Mouse (Mus musculus): ENCODE data around the gene Babam2.

The Babam2 gene

GRCm38 (mm10) chr5:31997189-31997954 is 299.9 kb downstream of the Babam2 start:
- no peak for DNase-seq (ENCODE audit: low spot score in 2 of 2)

GRCm38 (mm10) chr5:31998806-31999205 is 301.3 kb downstream of the Babam2 start:
- DNase-seq (ENCODE audit: low spot score in 2 of 2), result no peak

- no peak for DNase-seq (ENCODE audit: low spot score in 2 of 2)
These were observed 302.6 kb downstream of the Babam2 start for GRCm38 (mm10) chr5:32000076-32000475.

- DNase-seq (ENCODE audit: low spot score in 2 of 2), result no peak
These were observed 303.8 kb downstream of the Babam2 start for GRCm38 (mm10) chr5:32001266-32001665.

GRCm38 (mm10) chr5:32001771-32002170 is 304.3 kb downstream of the Babam2 start:
- DNase-seq (ENCODE audit: low spot score in 2 of 2), result no peak

GRCm38 (mm10) chr5:32008401-32008800 is 310.9 kb downstream of the Babam2 start:
- DNase-seq (ENCODE audit: low spot score in 2 of 2), result peak in 1 of 2 experiments; percentile 29

GRCm38 (mm10) chr5:32010056-32010455 is 312.6 kb downstream of the Babam2 start:
- no peak for DNase-seq (ENCODE audit: low spot score in 2 of 2)

- DNase-seq (ENCODE audit: low spot score in 2 of 2), result no peak
These were observed 315.6 kb downstream of the Babam2 start for GRCm38 (mm10) chr5:32013053-32013452.

GRCm38 (mm10) chr5:32014786-32015185 is 317.3 kb downstream of the Babam2 start:
- no peak for DNase-seq (ENCODE audit: low spot score in 2 of 2)

GRCm38 (mm10) chr5:32015949-32016478 is 318.5 kb downstream of the Babam2 start:
- no peak for DNase-seq (ENCODE audit: low spot score in 2 of 2)

GRCm38 (mm10) chr5:32017686-32018085 is 320.2 kb downstream of the Babam2 start:
- no peak for DNase-seq (ENCODE audit: low spot score in 2 of 2)

GRCm38 (mm10) chr5:32018276-32018675 is 320.8 kb downstream of the Babam2 start:
- no peak for DNase-seq (ENCODE audit: low spot score in 2 of 2)

- no peak for DNase-seq (ENCODE audit: low spot score in 2 of 2)
These were observed 332.4 kb downstream of the Babam2 start for GRCm38 (mm10) chr5:32029834-32030433.

- DNase-seq (ENCODE audit: low spot score in 2 of 2), result no peak
These were observed 335.7 kb downstream of the Babam2 start for GRCm38 (mm10) chr5:32033185-32033584.

- DNase-seq (ENCODE audit: low spot score in 2 of 2), result peak in 1 of 2 experiments; percentile 25
These were observed 336.1 kb downstream of the Babam2 start for GRCm38 (mm10) chr5:32033621-32034020.

GRCm38 (mm10) chr5:32034475-32035054 is 337.1 kb downstream of the Babam2 start:
- peak in 1 of 2 experiments; percentile 16 for DNase-seq (ENCODE audit: low spot score in 2 of 2)

- no peak for DNase-seq (ENCODE audit: low spot score in 2 of 2)
These were observed 338.3 kb downstream of the Babam2 start for GRCm38 (mm10) chr5:32035721-32036320.

GRCm38 (mm10) chr5:32036896-32037295 is 339.4 kb downstream of the Babam2 start:
- peak; percentile 33 to 36 for DNase-seq (ENCODE audit: low spot score in 2 of 2)

- no peak for DNase-seq (ENCODE audit: low spot score in 2 of 2)
These were observed 340.1 kb downstream of the Babam2 start for GRCm38 (mm10) chr5:32037546-32037945.

- DNase-seq (ENCODE audit: low spot score in 2 of 2), result peak; percentile 29 to 35
These were observed 341.5 kb downstream of the Babam2 start for GRCm38 (mm10) chr5:32038994-32039393.

GRCm38 (mm10) chr5:32039511-32039910 is 342.0 kb downstream of the Babam2 start:
- DNase-seq (ENCODE audit: low spot score in 2 of 2), result no peak

GRCm38 (mm10) chr5:32043153-32043552 is 345.7 kb downstream of the Babam2 start:
- DNase-seq (ENCODE audit: low spot score in 2 of 2), result no peak

Data from heart, adult 9 months (tissue).